Mouse (Mus musculus) subcutaneous adipose tissue, adult 2 months (tissue): ENCODE measurements around the gene Pold1. TPM values are rescaled to one million over a fixed set of nuclear protein-coding genes. Genes with fewer than 3 reads are reported as not detected.

Experiments
- polyA plus RNA-seq: library from polyadenylated mRNA; depleted of rRNA; stranded (reverse); fragments of >200 nt; gene quantifications from 2 replicates; pipeline ENCODE4 v1.2.3, GENCODE M21; 2012; ENCODE audit warnings: low replicate concordance; rRNA removed

Pold1 gene
- 17.5 and 44.4 TPM in 2 replicates for polyA plus RNA-seq

GRCm38 (mm10) chr7:44548497-44549087 lies at the start of gene Pold1:
Pold1 (minus strand) TSS chr7:44548849.

GRCm38 (mm10) chr7:44590402-44591347 lies 42.0 kb upstream of the Pold1 start, which contains the start of gene Kcnc3:
Kcnc3 (plus strand) TSS chr7:44590664.

GRCm38 (mm10) chr7:44572213-44572701 lies 23.6 kb upstream of the Pold1 start, which contains the start of gene Napsa:
Napsa (plus strand) TSS chr7:44572380.

GRCm38 (mm10) chr7:44553826-44554225 lies 5.2 kb upstream of the Pold1 start, which contains the start of gene Nr1h2:
Nr1h2 (minus strand) TSS chr7:44553951.

GRCm38 (mm10) chr7:44531946-44532732 lies 16.5 kb downstream of the Pold1 start, which contains the start of gene Spib:
Spib (minus strand) TSS chr7:44532071.

GRCm38 (mm10) chr7:44524502-44524901 lies 24.1 kb downstream of the Pold1 start, which contains the start of gene Mybpc2:
Mybpc2 (minus strand) TSS chr7:44524656.

GRCm38 (mm10) chr7:44495992-44496770 lies 52.5 kb downstream of the Pold1 start, which contains the start of the genes Emc10 and Fam71e1:
Emc10 (minus strand) TSS chr7:44496529.
Fam71e1 (plus strand) TSS chr7:44496581.

Other genes starting within 250 kb of the Pold1 start
- 5.1 and 8.4 TPM in 2 replicates for gene Clec11a, start 241.9 kb downstream of the Pold1 start, polyA plus RNA-seq
- 0.39 and 2.3 TPM in 2 replicates for gene Shank1, start 238.6 kb downstream of the Pold1 start, polyA plus RNA-seq
- gene Syt3, start 164.7 kb downstream of the Pold1 start, polyA plus RNA-seq, result 4.7 and 5.8 TPM in 2 replicates
- gene 1700008O03Rik, start 163.0 kb downstream of the Pold1 start, polyA plus RNA-seq, result 0.24 and 1.2 TPM in 2 replicates
- gene Lrrc4b, start 119.8 kb downstream of the Pold1 start, polyA plus RNA-seq, result 0.97 and 19.6 TPM in 2 replicates
- 1.6 TPM in 1 of 2 replicates, not detected in the other for gene Aspdh, start 83.5 kb downstream of the Pold1 start, polyA plus RNA-seq
- 94.8 and 172 TPM in 2 replicates for gene Josd2, start 80.9 kb downstream of the Pold1 start, polyA plus RNA-seq
- 210 and 331 TPM in 2 replicates for gene Emc10, start 52.3 kb downstream of the Pold1 start, polyA plus RNA-seq
- 7.0 and 10.5 TPM in 2 replicates for gene Fam71e1, start 52.3 kb downstream of the Pold1 start, polyA plus RNA-seq
- gene Mybpc2, start 24.2 kb downstream of the Pold1 start, polyA plus RNA-seq, result 0.11 and 0.89 TPM in 2 replicates
- 1.2 and 1.3 TPM in 2 replicates for gene Spib, start 16.8 kb downstream of the Pold1 start, polyA plus RNA-seq
- 133 and 181 TPM in 2 replicates for gene Nr1h2, start 5.1 kb upstream of the Pold1 start, polyA plus RNA-seq
- gene Napsa, start 23.5 kb upstream of the Pold1 start, polyA plus RNA-seq, result 6.0 and 16.0 TPM in 2 replicates
- gene Kcnc3, start 41.8 kb upstream of the Pold1 start, polyA plus RNA-seq, result 2.6 and 7.7 TPM in 2 replicates
- gene Myh14, start 122.0 kb upstream of the Pold1 start, polyA plus RNA-seq, result 4.1 and 12.7 TPM in 2 replicates
- not detected in 2 replicates for gene Izumo2, start 159.9 kb upstream of the Pold1 start, polyA plus RNA-seq
- 29.0 and 48.8 TPM in 2 replicates for gene Vrk3, start 199.6 kb upstream of the Pold1 start, polyA plus RNA-seq
- 0.20 and 0.54 TPM in 2 replicates for gene Zfp473, start 202.2 kb upstream of the Pold1 start, polyA plus RNA-seq